Mouse (Mus musculus) lung, adult 2 months (tissue): ENCODE data around the gene 6330409D20Rik.

Experiments used
- CTCF ChIP-seq: fragments of 200-500 bp; IDR thresholded peaks from 2 replicates; pipeline ENCODE4 v1.5.1; 2011; ENCODE audit warnings: mild to moderate bottlenecking, low read length, control low read depth; ENCODE audit not compliant: insufficient read depth
- POLR2A ChIP-seq: fragments of 200-500 bp; IDR thresholded peaks from 2 replicates; pipeline ENCODE4 v1.6.1; 2011; ENCODE audit warnings: low read depth, mild to moderate bottlenecking, control low read depth, low read length, borderline replicate concordance; ENCODE audit errors: extremely low read depth

DNA sequence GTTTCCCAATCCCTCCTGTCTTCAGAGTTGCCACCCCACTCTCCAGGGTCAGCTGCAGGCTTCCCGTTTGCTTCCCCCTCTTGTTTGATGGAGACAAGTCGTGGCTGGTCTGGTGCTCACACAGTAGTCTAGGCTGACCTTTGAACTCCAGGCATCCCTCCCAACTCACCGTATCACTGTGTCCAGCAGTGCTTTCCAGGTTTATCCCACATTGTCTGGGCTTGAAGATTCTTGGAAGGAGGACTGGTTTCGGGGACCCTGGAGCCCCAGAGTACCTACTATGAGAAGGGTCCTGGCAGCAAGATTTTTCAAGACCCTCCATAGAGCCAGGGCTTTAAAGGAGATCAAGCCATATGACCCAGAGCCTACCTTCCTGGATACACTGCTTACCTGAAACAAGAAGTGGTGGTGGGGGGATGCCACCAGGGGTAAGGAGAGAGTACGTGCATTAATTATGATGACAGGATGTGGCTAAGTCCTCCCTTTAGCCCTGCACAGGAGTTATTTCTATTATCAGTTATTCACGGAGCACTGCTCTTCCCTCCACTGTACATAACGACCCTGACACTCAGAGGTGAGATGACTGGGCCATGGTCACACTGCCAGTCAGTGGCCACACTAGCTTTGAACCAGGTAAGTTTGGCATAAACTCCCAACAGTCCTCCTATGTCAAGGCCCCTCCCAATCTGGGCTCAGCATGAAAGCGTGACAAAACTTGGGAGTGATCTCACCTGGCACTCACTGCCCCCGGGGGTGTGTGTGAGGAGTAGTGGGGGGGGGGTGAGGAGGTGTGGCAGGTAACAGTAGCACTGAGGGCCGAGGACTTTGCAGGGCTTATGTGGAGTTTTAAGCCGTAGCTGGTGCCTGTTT is 26.5 kb downstream of the 6330409D20Rik start:
- no peak for TF ChIP-seq POLR2A
- TF ChIP-seq CTCF, result no peak
